Comparison of ENCODE assay signal across 19 mouse cellular contexts in the genomic region with DNA sequence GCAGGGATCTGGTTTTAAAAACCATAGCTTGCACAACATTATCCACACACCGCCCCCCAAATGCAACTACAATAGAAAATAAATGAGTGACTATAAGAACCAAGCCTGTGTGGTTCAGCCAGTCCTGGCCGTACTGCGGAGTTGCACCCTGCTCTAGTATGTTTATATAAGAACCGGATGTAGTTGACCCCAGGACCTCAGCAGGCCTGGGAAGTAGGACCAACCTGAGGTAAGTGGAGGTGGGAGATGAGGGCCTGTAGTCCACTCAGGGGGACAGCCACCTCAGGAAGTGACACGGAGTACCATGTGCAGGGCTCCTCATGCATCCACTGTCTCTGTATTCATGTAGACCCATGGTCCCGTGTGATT. TPM values are rescaled to one million over a fixed set of nuclear protein-coding genes. Genes with fewer than 3 reads are reported as not detected.
DNase-seq lines count a peak whose midpoint lies in the region; ATAC-seq and TF ChIP-seq lines count a peak whose summit lies in the region.
"Had no signal": no experiment of that assay in that cellular context is flagged by ENCODE, and none has a peak within 500 bp of the region (broad histone marks: within the 10 kb centered on the region; RNA-seq: fewer than 3 reads in every experiment).

No protein-coding gene starts in this region.

- TF ChIP-seq CTCF in MEL (IDR thresholded peaks at IDR 0.05 in 2 of 3, conservative IDR thresholded peaks at IDR 0.05 in 1 of 3; ENCODE audit: control insufficient read depth in 1 of 3, insufficient read depth in 1 of 3, low read depth in 2 of 3, low read length in 3 of 3, poor library complexity in 1 of 3, severe bottlenecking in 1 of 3), result no peak
- no peak for TF ChIP-seq CTCF in liver, postnatal 0 days (IDR thresholded peaks at IDR 0.05; ENCODE audit: low read depth)

- 70% methylated on average over 6 of the region's 6 CpGs for WGBS in embryonic facial prominence, embryonic 11.5 days
- WGBS in limb, embryonic 13.5 days, result 79% methylated on average over 6 of the region's 6 CpGs
- 59% methylated on average over 6 of the region's 6 CpGs for WGBS in liver, postnatal 0 days (ENCODE audit: insufficient replicate concordance)

- H3K9ac ChIP-seq in MEL (ENCODE audit: control insufficient read depth, low read depth, low read length, poor library complexity, severe bottlenecking), result peak overlapping the region; percentile 27
- H3K9ac ChIP-seq in embryonic facial prominence, embryonic 11.5 days (replicated peaks; ENCODE audit: low read length), result no peak overlapping the region
- H3K9ac ChIP-seq in limb, embryonic 13.5 days, result no peak overlapping the region
- H3K9ac ChIP-seq in liver, postnatal 0 days (replicated peaks), result no peak overlapping the region
- H3K9ac ChIP-seq: forebrain, embryonic 13.5 days; heart, embryonic 12.5 days; lung, embryonic 14.5 days; midbrain, embryonic 12.5 days; neural tube, embryonic 13.5 days had no signal

- peaks cover 0 to 40% of the 10 kb centered on the region in 2 experiments; a peak in 3 of 4 replicates for H3K36me3 ChIP-seq in MEL (ENCODE audit: control insufficient read depth in 1 of 2, insufficient read depth in 2 of 2, low read length in 2 of 2)
- no peaks in the 10 kb centered on the region; the same call in 1 of the 2 replicates for H3K36me3 ChIP-seq in embryonic facial prominence, embryonic 11.5 days (replicated peaks; ENCODE audit: control insufficient read depth, insufficient read depth, low read depth, low read length)
- peaks cover 80% of the 10 kb centered on the region for H3K36me3 ChIP-seq in limb, embryonic 13.5 days
- H3K36me3 ChIP-seq in liver, postnatal 0 days (replicated peaks; ENCODE audit: insufficient read depth, low read length), result peaks cover 46% of the 10 kb centered on the region

- no peak for TF ChIP-seq POLR2A in MEL (IDR thresholded peaks at IDR 0.05; ENCODE audit: control insufficient read depth in 1 of 2, insufficient read depth in 1 of 2, low read depth in 1 of 2, low read length in 2 of 2, poor library complexity in 1 of 2)

- H3K79me2 ChIP-seq in MEL (ENCODE audit: control insufficient read depth, insufficient read depth, low read length, poor library complexity), result no peaks in the 10 kb centered on the region

- TF ChIP-seq EP300 in MEL (IDR thresholded peaks at IDR 0.05; ENCODE audit: low read depth in 1 of 2, low read length in 2 of 2), result no peak
- no peak for TF ChIP-seq EP300 in liver, postnatal 0 days (IDR thresholded peaks at IDR 0.05; ENCODE audit: low read depth)

- no peaks in the 10 kb centered on the region for H3K27me3 ChIP-seq in MEL (ENCODE audit: control insufficient read depth in 1 of 2, insufficient read depth in 2 of 2, low read length in 2 of 2)
- no peaks in the 10 kb centered on the region for H3K27me3 ChIP-seq in embryonic facial prominence, embryonic 11.5 days (ENCODE audit: control insufficient read depth, insufficient read depth, low read length)
- H3K27me3 ChIP-seq in limb, embryonic 13.5 days, result no peaks in the 10 kb centered on the region
- H3K27me3 ChIP-seq in liver, postnatal 0 days (ENCODE audit: insufficient read depth, low read length), result no peaks in the 10 kb centered on the region
- H3K27me3 ChIP-seq: forebrain, embryonic 13.5 days; heart, embryonic 12.5 days; midbrain, embryonic 12.5 days; neural tube, embryonic 13.5 days had no signal

- DNase-seq in MEL (ENCODE audit: low read depth, low spot score), result no peak
- no peak for DNase-seq in embryonic facial prominence, embryonic 11.5 days (ENCODE audit: low spot score)
- no peak for DNase-seq in liver, postnatal 0 days
- no peak for DNase-seq in left cerebral cortex, adult 18-20 months (ENCODE audit: low spot score in 2 of 2)
- DNase-seq in heart, adult 8-10 months (ENCODE audit: low spot score), result no peak
- no peak for DNase-seq in left cerebral cortex, postnatal 4 days
- DNase-seq: cerebellum, adult 9-10 months; gastrocnemius, postnatal 36 days; lung, embryonic 14.5 days; right cerebral cortex, postnatal 4 days; thymus, postnatal 14 days had no signal

- no peak overlapping the region for H3K4me2 ChIP-seq in embryonic facial prominence, embryonic 11.5 days (ENCODE audit: low read depth, low read length)
- H3K4me2 ChIP-seq in limb, embryonic 13.5 days (replicated peaks), result no peak overlapping the region
- H3K4me2 ChIP-seq in liver, postnatal 0 days (ENCODE audit: low read depth, low read length), result no peak overlapping the region
- H3K4me2 ChIP-seq: forebrain, embryonic 13.5 days; heart, embryonic 12.5 days; lung, embryonic 14.5 days; midbrain, embryonic 12.5 days; neural tube, embryonic 13.5 days had no signal

- H3K9me3 ChIP-seq in MEL (replicated peaks; ENCODE audit: insufficient read depth, low read length), result no peaks in the 10 kb centered on the region
- H3K9me3 ChIP-seq in embryonic facial prominence, embryonic 11.5 days (replicated peaks; ENCODE audit: control insufficient read depth, low read length), result no peaks in the 10 kb centered on the region
- H3K9me3 ChIP-seq in limb, embryonic 13.5 days, result no peaks in the 10 kb centered on the region
- H3K9me3 ChIP-seq in liver, postnatal 0 days (ENCODE audit: low read length), result no peaks in the 10 kb centered on the region
- H3K9me3 ChIP-seq: forebrain, embryonic 13.5 days; heart, embryonic 12.5 days; midbrain, embryonic 12.5 days; neural tube, embryonic 13.5 days had no signal

- peak overlapping the region; percentile 96 for H3K27ac ChIP-seq in MEL (ENCODE audit: control insufficient read depth, low read depth, low read length)
- 0 out of 2 replicates have a peak overlapping the region, but pooled peaks have one; percentile 9 for H3K27ac ChIP-seq in embryonic facial prominence, embryonic 11.5 days (replicated peaks; ENCODE audit: low read depth, low read length)
- peak overlapping the region; percentile 63; the same call in 1 of the 2 replicates for H3K27ac ChIP-seq in limb, embryonic 13.5 days
- H3K27ac ChIP-seq in liver, postnatal 0 days (ENCODE audit: low read depth), result peak overlapping the region; percentile 80
- H3K27ac ChIP-seq: forebrain, embryonic 13.5 days; hindbrain, postnatal 0 days; midbrain, embryonic 12.5 days; neural tube, embryonic 13.5 days had no signal

- no peak overlapping the region for H3K4me3 ChIP-seq in MEL (ENCODE audit: control insufficient read depth in 1 of 2, insufficient read depth in 1 of 2, low read depth in 2 of 2, low read length in 2 of 2)
- H3K4me3 ChIP-seq in embryonic facial prominence, embryonic 11.5 days (ENCODE audit: low read depth, low read length), result no peak overlapping the region
- no peak overlapping the region for H3K4me3 ChIP-seq in limb, embryonic 13.5 days
- no peak overlapping the region for H3K4me3 ChIP-seq in liver, postnatal 0 days (ENCODE audit: low read depth, low read length)
- H3K4me3 ChIP-seq: forebrain, embryonic 13.5 days; heart, embryonic 12.5 days; midbrain, embryonic 12.5 days; neural tube, embryonic 13.5 days had no signal

- ATAC-seq in embryonic facial prominence, embryonic 11.5 days (replicated peaks; ENCODE audit: insufficient number of reproducible peaks, low FRiP score, low TSS enrichment, low read depth), result 0 out of 2 replicates have a peak, but pooled peaks have one; percentile 29
- ATAC-seq in limb, embryonic 13.5 days (ENCODE audit: low FRiP score, low read depth), result 0 out of 2 replicates have a peak, but pooled peaks have one; percentile 48
- peak; percentile 53 for ATAC-seq in liver, postnatal 0 days
- ATAC-seq: forebrain, embryonic 13.5 days; hindbrain, postnatal 0 days had no signal

- intact Hi-C loops in left cerebral cortex, postnatal 4 days (cut with DNase I), result no loop called here

- TF ChIP-seq RAD21 in MEL (IDR thresholded peaks at IDR 0.05; ENCODE audit: low read depth, low read length), result no peak

- H3K4me1 ChIP-seq in MEL (ENCODE audit: control insufficient read depth in 1 of 2, insufficient read depth in 2 of 2, low read length in 2 of 2), result peaks cover 25 to 30% of the 10 kb centered on the region in 2 experiments
- no peaks in the 10 kb centered on the region for H3K4me1 ChIP-seq in embryonic facial prominence, embryonic 11.5 days (ENCODE audit: control insufficient read depth, insufficient read depth, low read length)
- peaks cover 21% of the 10 kb centered on the region for H3K4me1 ChIP-seq in limb, embryonic 13.5 days
- H3K4me1 ChIP-seq in liver, postnatal 0 days (ENCODE audit: insufficient read depth), result peaks cover 12% of the 10 kb centered on the region
- H3K4me1 ChIP-seq: forebrain, embryonic 13.5 days; midbrain, embryonic 12.5 days; neural tube, embryonic 13.5 days had no signal

RNA-seq across cellular contexts. Expression of a gene that starts 20.9 kb away (rescaled TPM):
- total RNA-seq in MEL (2012; rRNA removed), result 1.8 and 4.0 TPM in 2 replicates
- 10 to 100 TPM in 1 of 2 experiments, not detected in 1; 16.1 TPM for polyA plus RNA-seq in MEL (2012; ENCODE audit: insufficient read depth in 1 of 2, insufficient read length in 2 of 2, low read depth in 1 of 2, low replicate concordance in 2 of 2, missing spikeins in 1 of 2)
- polyA plus RNA-seq in embryonic facial prominence, embryonic 11.5 days (2014; fragmentation: Nextera tagmentation; extraction: Ambion mirVana), result 1.2 and 1.9 TPM in 2 replicates
- 2.8 and 9.9 TPM in 2 replicates for polyA plus RNA-seq in limb, embryonic 13.5 days (2015; fragmentation: Nextera tagmentation; extraction: Ambion mirVana)
- 27,203 and 27,647 TPM in 2 replicates for polyA plus RNA-seq in liver, postnatal 0 days (2015; fragmentation: Nextera tagmentation; extraction: Ambion mirVana)
- total RNA-seq in left cerebral cortex, adult 18-20 months (2021), result not detected
- total RNA-seq in heart, adult 8-10 months (2022), result not detected
- total RNA-seq in left cerebral cortex, postnatal 4 days (2021), result 1 to 10 TPM in 1 of 2 experiments, not detected in 1; 1.4 TPM
- total RNA-seq: heart, postnatal 25 days had no signal

RNA-seq across cellular contexts. Expression of a gene that starts 28.0 kb away (rescaled TPM):
- not detected in 2 replicates for total RNA-seq in MEL (2012; rRNA removed)
- polyA plus RNA-seq in MEL (2012; ENCODE audit: insufficient read depth in 1 of 2, insufficient read length in 2 of 2, low read depth in 1 of 2, low replicate concordance in 2 of 2, missing spikeins in 1 of 2), result not detected
- not detected in 2 replicates for polyA plus RNA-seq in embryonic facial prominence, embryonic 11.5 days (2014; fragmentation: Nextera tagmentation; extraction: Ambion mirVana)
- not detected in 2 replicates for polyA plus RNA-seq in limb, embryonic 13.5 days (2015; fragmentation: Nextera tagmentation; extraction: Ambion mirVana)
- 453 and 541 TPM in 2 replicates for polyA plus RNA-seq in liver, postnatal 0 days (2015; fragmentation: Nextera tagmentation; extraction: Ambion mirVana)
- total RNA-seq in left cerebral cortex, adult 18-20 months (2021), result 1 to 10 TPM in 1 of 2 experiments, not detected in 1; 1.9 TPM
- not detected for total RNA-seq in heart, adult 8-10 months (2022)
- not detected for total RNA-seq in left cerebral cortex, postnatal 4 days (2021)
- total RNA-seq: ES-E14; heart, postnatal 25 days; hindbrain, postnatal 0 days had no signal
- polyA plus RNA-seq: forebrain, embryonic 13.5 days; heart, embryonic 12.5 days; hindbrain, postnatal 0 days; lung, embryonic 14.5 days; midbrain, embryonic 12.5 days; neural tube, embryonic 13.5 days had no signal

RNA-seq across cellular contexts. Expression of a gene that starts 33.0 kb away (rescaled TPM):
- total RNA-seq in MEL (2012; rRNA removed), result not detected in 2 replicates
- polyA plus RNA-seq in MEL (2012; ENCODE audit: insufficient read depth in 1 of 2, insufficient read length in 2 of 2, low read depth in 1 of 2, low replicate concordance in 2 of 2, missing spikeins in 1 of 2), result not detected
- polyA plus RNA-seq in embryonic facial prominence, embryonic 11.5 days (2014; fragmentation: Nextera tagmentation; extraction: Ambion mirVana), result not detected in 2 replicates
- polyA plus RNA-seq in limb, embryonic 13.5 days (2015; fragmentation: Nextera tagmentation; extraction: Ambion mirVana), result 0.38 and 1.9 TPM in 2 replicates
- polyA plus RNA-seq in liver, postnatal 0 days (2015; fragmentation: Nextera tagmentation; extraction: Ambion mirVana), result 256 and 423 TPM in 2 replicates
- not detected for total RNA-seq in left cerebral cortex, adult 18-20 months (2021)
- total RNA-seq in heart, adult 8-10 months (2022), result not detected
- total RNA-seq in left cerebral cortex, postnatal 4 days (2021), result not detected
- total RNA-seq: ES-E14; gastrocnemius, postnatal 36 days; heart, postnatal 25 days; hindbrain, postnatal 0 days had no signal
- polyA plus RNA-seq: hindbrain, postnatal 0 days; lung, embryonic 14.5 days; midbrain, embryonic 12.5 days had no signal

Comparison
In these comparisons a context has a peak if more than half of its experiments do, and no peak if none do; other contexts are left out.
1. H3K27ac ChIP-seq: peak in every context shown above with its lines; median percentile 96 in MEL; 80 in liver, postnatal 0 days; 63 in limb, embryonic 13.5 days; 9 in embryonic facial prominence, embryonic 11.5 days.